ENCODE assay signal across 13 mouse cellular contexts in the genomic region with DNA sequence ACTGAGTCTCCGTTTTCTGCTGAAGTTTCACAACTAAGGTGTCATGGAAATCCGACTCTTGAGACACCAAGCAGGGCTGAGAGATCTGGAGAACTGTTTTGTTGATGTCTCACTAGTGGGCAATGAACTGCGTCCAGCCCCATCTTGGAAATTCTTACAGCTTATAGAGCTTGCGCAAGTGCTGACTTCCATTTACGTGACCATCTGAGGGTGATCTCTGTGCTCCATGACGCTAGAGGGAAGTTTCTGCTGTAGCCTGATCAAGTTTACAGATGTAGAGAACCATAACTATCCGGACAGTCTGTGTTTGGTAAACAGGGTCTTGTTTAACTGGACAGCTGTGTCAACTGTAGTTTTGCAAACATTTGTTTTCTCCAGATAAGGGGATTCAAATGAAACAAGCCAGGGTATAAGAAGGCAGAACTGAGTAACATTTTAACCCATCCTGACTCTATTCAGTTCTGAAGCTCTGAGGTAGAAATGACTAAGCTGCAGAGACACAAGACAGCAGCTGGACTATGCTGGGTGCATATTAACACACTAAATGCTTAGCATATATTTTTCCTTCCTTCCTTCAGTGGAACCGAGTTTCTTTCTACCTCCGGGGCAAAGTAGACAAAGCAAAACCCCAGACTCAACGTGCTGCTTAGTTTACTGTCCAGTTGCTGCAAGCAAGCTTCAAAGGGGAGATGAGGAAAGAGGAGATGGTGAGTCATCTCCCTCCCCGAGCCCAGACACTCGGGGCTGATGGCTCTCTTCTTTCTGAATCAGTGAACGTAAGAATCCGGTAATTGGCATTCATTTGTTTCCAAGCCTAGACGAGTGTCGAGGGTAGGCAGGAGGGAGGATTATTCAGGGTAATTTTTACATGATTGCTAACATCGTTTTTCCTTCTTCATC.
A peak's percentile ranks its signal among the peaks of the same experiment; 100 is the strongest.
DNase-seq lines count a peak whose midpoint lies in the region; ATAC-seq and TF ChIP-seq lines count a peak whose summit lies in the region.
"Had no signal": no experiment of that assay in that cellular context is flagged by ENCODE, and none has a peak within 500 bp of the region (broad histone marks: within the 10 kb centered on the region; RNA-seq: fewer than 3 reads in every experiment).

No protein-coding gene starts in this region.

- no peak overlapping the region for H3K4me3 ChIP-seq in lung, postnatal 0 days (ENCODE audit: low read depth, low read length)
- H3K4me3 ChIP-seq in stomach, postnatal 0 days (ENCODE audit: low read depth, low read length) = no peak overlapping the region
- no peak overlapping the region for H3K4me3 ChIP-seq in hindbrain, embryonic 12.5 days

- TF ChIP-seq EP300 in lung, postnatal 0 days (IDR thresholded peaks at IDR 0.05) = no peak
- no peak for TF ChIP-seq EP300 in stomach, postnatal 0 days (optimal IDR thresholded peaks at IDR 0.05)

- H3K36me3 ChIP-seq in lung, postnatal 0 days (ENCODE audit: insufficient read depth, low read length) = no peaks in the 10 kb centered on the region
- no peaks in the 10 kb centered on the region for H3K36me3 ChIP-seq in stomach, postnatal 0 days (ENCODE audit: control insufficient read depth, insufficient read depth, low read length)
- no peaks in the 10 kb centered on the region for H3K36me3 ChIP-seq in hindbrain, embryonic 12.5 days

- peak; percentile 12 for DNase-seq in adrenal gland, adult 8-10 months
- DNase-seq in adrenal gland, postnatal 4 days (ENCODE audit: low spot score in 2 of 2) = no peak
- DNase-seq in lung, postnatal 0 days (ENCODE audit: low spot score) = peak; percentile 51
- no peak for DNase-seq in lung, postnatal 36 days
- DNase-seq in stomach, postnatal 0 days (ENCODE audit: low spot score) = no peak
- no peak for DNase-seq in thymus, postnatal 36 days
- DNase-seq: heart, postnatal 14 days; lung, adult 18-20 months; right cerebral cortex, postnatal 25 days; thymus, postnatal 14 days had no signal

- ATAC-seq in lung, postnatal 0 days = peak; percentile 44; the same call in 1 of the 2 replicates
- ATAC-seq in granulocyte monocyte progenitor cell, adult 5-6 weeks (replicated peaks; ENCODE audit: poor library complexity, severe bottlenecking) = peak; percentile 61; the same call in 1 of the 2 replicates
- no peak for ATAC-seq in stomach, postnatal 0 days (ENCODE audit: low FRiP score, low TSS enrichment)
- ATAC-seq in hindbrain, embryonic 12.5 days (ENCODE audit: low FRiP score) = no peak
- ATAC-seq: hindbrain, postnatal 0 days had no signal

- no peaks in the 10 kb centered on the region for H3K9me3 ChIP-seq in lung, postnatal 0 days (ENCODE audit: low read length)
- H3K9me3 ChIP-seq in stomach, postnatal 0 days (ENCODE audit: control insufficient read depth, low read length) = no peaks in the 10 kb centered on the region
- no peaks in the 10 kb centered on the region for H3K9me3 ChIP-seq in hindbrain, embryonic 12.5 days (replicated peaks)

- WGBS in lung, postnatal 0 days = 52% methylated on average over 17 of the region's 17 CpGs
- 46% methylated on average over 17 of the region's 17 CpGs for WGBS in stomach, postnatal 0 days
- 78% methylated on average over 17 of the region's 17 CpGs for WGBS in hindbrain, embryonic 12.5 days

- H3K27me3 ChIP-seq in lung, postnatal 0 days (replicated peaks; ENCODE audit: insufficient read depth, low read length) = no peaks in the 10 kb centered on the region
- no peaks in the 10 kb centered on the region for H3K27me3 ChIP-seq in stomach, postnatal 0 days (ENCODE audit: control insufficient read depth, insufficient read depth, low read length)
- no peaks in the 10 kb centered on the region for H3K27me3 ChIP-seq in hindbrain, embryonic 12.5 days

- H3K27ac ChIP-seq in lung, postnatal 0 days (ENCODE audit: low read length) = no peak overlapping the region
- 0 out of 2 replicates have a peak overlapping the region, but pooled peaks have one; percentile 40 for H3K27ac ChIP-seq in stomach, postnatal 0 days (replicated peaks)
- no peak overlapping the region for H3K27ac ChIP-seq in hindbrain, embryonic 12.5 days
- H3K27ac ChIP-seq: hindbrain, postnatal 0 days had no signal

- H3K9ac ChIP-seq in lung, postnatal 0 days (replicated peaks; ENCODE audit: low read depth) = no peak overlapping the region
- no peak overlapping the region for H3K9ac ChIP-seq in stomach, postnatal 0 days (ENCODE audit: low read length)
- H3K9ac ChIP-seq in hindbrain, embryonic 12.5 days = no peak overlapping the region

- no peaks in the 10 kb centered on the region; the same call in 1 of the 2 replicates for H3K4me1 ChIP-seq in lung, postnatal 0 days (ENCODE audit: insufficient read depth, low read depth, low read length)
- H3K4me1 ChIP-seq in stomach, postnatal 0 days (replicated peaks; ENCODE audit: control insufficient read depth, insufficient read depth) = no peaks in the 10 kb centered on the region
- H3K4me1 ChIP-seq in hindbrain, embryonic 12.5 days = no peaks in the 10 kb centered on the region

- TF ChIP-seq CTCF in lung, postnatal 0 days (IDR thresholded peaks at IDR 0.05) = no peak
- TF ChIP-seq CTCF in stomach, postnatal 0 days (IDR thresholded peaks at IDR 0.05; ENCODE audit: low read depth) = no peak

- no peak overlapping the region for H3K4me2 ChIP-seq in lung, postnatal 0 days (replicated peaks; ENCODE audit: low read depth, low read length)
- H3K4me2 ChIP-seq in stomach, postnatal 0 days (replicated peaks; ENCODE audit: low read depth) = no peak overlapping the region
- H3K4me2 ChIP-seq in hindbrain, embryonic 12.5 days (replicated peaks) = no peak overlapping the region

Comparison
In these comparisons a context has a peak if more than half of its experiments do, and no peak if none do; other contexts are left out.
1. DNase-seq: peak in adrenal gland, adult 8-10 months (single experiment) and lung, postnatal 0 days (single experiment); none in adrenal gland, postnatal 4 days (0 of 2), lung, postnatal 36 days (single experiment), stomach, postnatal 0 days (single experiment) and thymus, postnatal 36 days (0 of 2).
2. ATAC-seq: peak in lung, postnatal 0 days (single experiment) and granulocyte monocyte progenitor cell, adult 5-6 weeks (single experiment); none in stomach, postnatal 0 days (single experiment) and hindbrain, embryonic 12.5 days (single experiment).